ENCODE assay signal across 9 mouse cellular contexts in genomic region chr4:107834643-107835314, GRCm38 (mm10). TPM values are rescaled to one million over a fixed set of nuclear protein-coding genes. Genes with fewer than 3 reads are reported as not detected.
DNase-seq lines count a peak whose midpoint lies in the region; ATAC-seq and TF ChIP-seq lines count a peak whose summit lies in the region.
"Had no signal": no experiment of that assay in that cellular context is flagged by ENCODE, and none has a peak within 500 bp of the region (broad histone marks: within the 10 kb centered on the region; RNA-seq: fewer than 3 reads in every experiment).

No protein-coding gene starts in this region.

- intact Hi-C loops in left cerebral cortex, postnatal 25 days (cut with DNase I): no loop called here
- intact Hi-C loops in heart, postnatal 10 days (cut with DNase I): loop anchor here (5.0 kb wide), 1 partner anchor 568 kb away; no protein-coding TSS in a partner anchor

- TF ChIP-seq CTCF in midbrain, postnatal 0 days (IDR thresholded peaks at IDR 0.05): 0 out of 2 replicates have a peak, but pooled peaks have one; percentile 17

- WGBS in hindbrain, embryonic 15.5 days: 26% methylated on average over 22 of the region's 22 CpGs
- WGBS in midbrain, postnatal 0 days: 32% methylated on average over 22 of the region's 22 CpGs

- peak; percentile 34 for DNase-seq in WW6 (ENCODE audit: low read depth, low spot score)
- DNase-seq in embryo, embryonic 9.5 days (ENCODE audit: extremely low spot score): peak; percentile 31
- DNase-seq in midbrain, postnatal 0 days (ENCODE audit: low spot score): peak; percentile 59
- DNase-seq in left cerebral cortex, postnatal 25 days (ENCODE audit: low spot score in 2 of 2): no peak
- no peak for DNase-seq in right cerebral cortex, postnatal 36 days (ENCODE audit: low spot score in 2 of 2)
- no peak for DNase-seq in heart, postnatal 10 days
- DNase-seq: gastrocnemius, adult 2 months had no signal

- no peak overlapping the region for H3K4me3 ChIP-seq in hindbrain, embryonic 15.5 days
- no peak overlapping the region for H3K4me3 ChIP-seq in midbrain, postnatal 0 days (ENCODE audit: low read depth, low read length)
- H3K4me3 ChIP-seq: gastrocnemius, adult 2 months had no signal

- H3K36me3 ChIP-seq in hindbrain, embryonic 15.5 days: no peaks in the 10 kb centered on the region
- H3K36me3 ChIP-seq in midbrain, postnatal 0 days (ENCODE audit: insufficient read depth, low read length): peaks cover 7% of the 10 kb centered on the region; the same call in 1 of the 2 replicates

- H3K9ac ChIP-seq in hindbrain, embryonic 15.5 days: peak overlapping the region; percentile 6
- 0 out of 2 replicates have a peak overlapping the region, but pooled peaks have one; percentile 33 for H3K9ac ChIP-seq in midbrain, postnatal 0 days (replicated peaks; ENCODE audit: low read length, poor library complexity, severe bottlenecking)

- no peaks in the 10 kb centered on the region for H3K9me3 ChIP-seq in hindbrain, embryonic 15.5 days
- no peaks in the 10 kb centered on the region for H3K9me3 ChIP-seq in midbrain, postnatal 0 days (ENCODE audit: low read length)

- H3K27me3 ChIP-seq in hindbrain, embryonic 15.5 days: no peaks in the 10 kb centered on the region
- H3K27me3 ChIP-seq in midbrain, postnatal 0 days (ENCODE audit: insufficient read depth, low read length): no peaks in the 10 kb centered on the region

- H3K4me1 ChIP-seq in hindbrain, embryonic 15.5 days (replicated peaks): peaks cover 96% of the 10 kb centered on the region
- peaks cover 49% of the 10 kb centered on the region for H3K4me1 ChIP-seq in midbrain, postnatal 0 days (ENCODE audit: insufficient read depth, low read length)

- ATAC-seq in hindbrain, embryonic 15.5 days (ENCODE audit: low FRiP score, low read depth): no peak
- no peak for ATAC-seq in midbrain, postnatal 0 days (ENCODE audit: low FRiP score)

- no peak overlapping the region for H3K4me2 ChIP-seq in hindbrain, embryonic 15.5 days
- no peak overlapping the region for H3K4me2 ChIP-seq in midbrain, postnatal 0 days (ENCODE audit: low read depth, low read length, poor library complexity, severe bottlenecking)

- peak overlapping the region; percentile 84 for H3K27ac ChIP-seq in hindbrain, embryonic 15.5 days (replicated peaks)
- peak overlapping the region; percentile 69 for H3K27ac ChIP-seq in midbrain, postnatal 0 days (ENCODE audit: low read depth, low read length)
- H3K27ac ChIP-seq: gastrocnemius, adult 2 months; macrophage had no signal

RNA-seq across cellular contexts. Expression of gene Lrp8, which starts 32.7 kb away (rescaled TPM):
- 60.2 and 60.6 TPM in 2 replicates for polyA plus RNA-seq in hindbrain, embryonic 15.5 days (2015; fragmentation: Nextera tagmentation; extraction: Ambion mirVana)
- total RNA-seq in midbrain, postnatal 0 days (2014; rRNA removed): 74.1 and 78.5 TPM in 2 replicates
- polyA plus RNA-seq in midbrain, postnatal 0 days (2015; fragmentation: Nextera tagmentation; extraction: Ambion mirVana): 31.9 and 35.2 TPM in 2 replicates
- 100 to 1,000 TPM in 1 of 2 experiments, 10 to 100 TPM in 1; 83.4 to 107 TPM for total RNA-seq in left cerebral cortex, postnatal 25 days (2021)
- total RNA-seq in heart, postnatal 10 days (2021): 1 to 10 TPM in 1 of 2 experiments, under 1 TPM in 1; 0.67 to 1.1 TPM

RNA-seq across cellular contexts. Expression of gene Magoh, which starts 44.8 kb away (rescaled TPM):
- polyA plus RNA-seq in hindbrain, embryonic 15.5 days (2015; fragmentation: Nextera tagmentation; extraction: Ambion mirVana): 98.8 and 117 TPM in 2 replicates
- total RNA-seq in midbrain, postnatal 0 days (2014; rRNA removed): 44.5 and 45.3 TPM in 2 replicates
- polyA plus RNA-seq in midbrain, postnatal 0 days (2015; fragmentation: Nextera tagmentation; extraction: Ambion mirVana): 117 and 124 TPM in 2 replicates
- 10 to 100 TPM; 36.1 to 38.8 TPM for total RNA-seq in left cerebral cortex, postnatal 25 days (2021)
- 10 to 100 TPM; 64.4 to 65.4 TPM for total RNA-seq in heart, postnatal 10 days (2021)

RNA-seq across cellular contexts. Expression of gene 0610037L13Rik, which starts 54.8 kb away (rescaled TPM):
- 94.0 and 95.2 TPM in 2 replicates for polyA plus RNA-seq in hindbrain, embryonic 15.5 days (2015; fragmentation: Nextera tagmentation; extraction: Ambion mirVana)
- total RNA-seq in midbrain, postnatal 0 days (2014; rRNA removed): 40.5 and 55.5 TPM in 2 replicates
- polyA plus RNA-seq in midbrain, postnatal 0 days (2015; fragmentation: Nextera tagmentation; extraction: Ambion mirVana): 94.7 and 103 TPM in 2 replicates
- 10 to 100 TPM; 61.0 to 70.7 TPM for total RNA-seq in left cerebral cortex, postnatal 25 days (2021)
- 10 to 100 TPM; 67.2 to 70.7 TPM for total RNA-seq in heart, postnatal 10 days (2021)

Comparison
In these comparisons a context has a peak if more than half of its experiments do, and no peak if none do; other contexts are left out.
1. DNase-seq: peak in WW6 (single experiment), embryo, embryonic 9.5 days (single experiment) and midbrain, postnatal 0 days (single experiment); none in left cerebral cortex, postnatal 25 days (0 of 2), right cerebral cortex, postnatal 36 days (0 of 2) and heart, postnatal 10 days (0 of 2).
2. RNA of gene Lrp8, which starts 32.7 kb away (total RNA-seq): 83.4 to 107 TPM in left cerebral cortex, postnatal 25 days and 74.1 to 78.5 TPM in midbrain, postnatal 0 days; 0.67 to 1.1 TPM in heart, postnatal 10 days; every median in the first group is over 10 times any median in the second.